Mouse (Mus musculus) neural tube, embryonic 12.5 days (tissue): ENCODE results near the gene Npas2. TPM values are rescaled to one million over a fixed set of nuclear protein-coding genes. Genes with fewer than 3 reads are reported as not detected.

ENCODE experiments used
- ATAC-seq: fragments of 200-750 bp; cut with Nextera tagmentation; 2 replicates; pipeline ENCODE4 v1.8.0; 2017; ENCODE audit warnings: low read depth, mild to moderate bottlenecking, moderate TSS enrichment, moderate library complexity; ENCODE audit not compliant: low FRiP score
- H3K27ac ChIP-seq: fragments of 300-500 bp; sonication (generic); 2 replicates; pipeline ENCODE4 v1.5.1; 2016
- H3K27me3 ChIP-seq: fragments of 300-500 bp; sonication (generic); replicated peaks from 2 replicates; pipeline ENCODE4 v1.6.1; 2016; ENCODE audit warnings: mild to moderate bottlenecking
- H3K36me3 ChIP-seq: fragments of 300-500 bp; sonication (generic); 2 replicates; pipeline ENCODE4 v1.6.1; 2016; ENCODE audit warnings: mild to moderate bottlenecking
- H3K4me1 ChIP-seq: fragments of 300-500 bp; sonication (generic); 2 replicates; pipeline ENCODE4 v1.6.1; 2016
- H3K4me2 ChIP-seq: fragments of 300-500 bp; sonication (generic); replicated peaks from 2 replicates; pipeline ENCODE4 v1.6.1; 2016; ENCODE audit warnings: mild to moderate bottlenecking
- H3K4me3 ChIP-seq: fragments of 300-500 bp; sonication (generic); 2 replicates; pipeline ENCODE4 v1.5.1; 2016
- H3K9ac ChIP-seq: fragments of 300-500 bp; sonication (generic); 2 replicates; pipeline ENCODE4 v1.6.1; 2016; ENCODE audit warnings: mild to moderate bottlenecking
- H3K9me3 ChIP-seq: fragments of 300-500 bp; sonication (generic); 2 replicates; pipeline ENCODE4 v1.6.1; 2016; ENCODE audit warnings: mild to moderate bottlenecking
- WGBS: fragments of 180-500 bp; shearing (Covaris S2); methylation state at CpG from one replicate; pipeline ENCODE4 v1.1.7; 2016; 5-methylcytosine and 5-hydroxymethylcytosine counted together
- microRNA-seq: library from miRNA; unstranded; fragments of <30 nt; microRNA quantifications from one replicate; pipeline ENCODE4, GENCODE M21; 2017
- polyA plus RNA-seq: library from polyadenylated mRNA; unstranded; fragments of >200 nt; fragmentation: Nextera tagmentation; extraction: Ambion mirVana; gene quantifications from 2 replicates; pipeline ENCODE4 v1.2.1, GENCODE M21; 2016

Npas2 gene
- polyA plus RNA-seq, 1 experiment from 2014 or later = 0.08 TPM

GRCm38 (mm10) chr1:39410085-39410821, 216.7 kb downstream of the Npas2 start:
- no peak overlapping the region for H3K9ac ChIP-seq
- no peak overlapping the region for H3K4me3 ChIP-seq
- no peaks in the 10 kb centered on the region for H3K36me3 ChIP-seq
- no peak for ATAC-seq
- no peaks in the 10 kb centered on the region for H3K27me3 ChIP-seq
- H3K27ac ChIP-seq = no peak overlapping the region
- H3K9me3 ChIP-seq = 0 out of 2 replicates have a peak, but pooled peaks cover 4% of the 10 kb centered on the region
- peaks cover 8% of the 10 kb centered on the region; the same call in 1 of the 2 replicates for H3K4me1 ChIP-seq
- 62% methylated on average over 19 of the region's 19 CpGs for WGBS
- H3K4me2 ChIP-seq = no peak overlapping the region

Small RNA genes lying within 50 kb of the gene (microRNA-seq; reads per million reads assigned to microRNA genes)
- not detected for gene Mir6349

Other genes with a start within 250 kb of the Npas2 start
- gene Pdcl3, start 208.1 kb upstream of the Npas2 start, polyA plus RNA-seq = 170 and 175 TPM in 2 replicates
- gene Rpl31, start 174.1 kb downstream of the Npas2 start, polyA plus RNA-seq = 385 and 410 TPM in 2 replicates